Mouse (Mus musculus): ENCODE measurements around the gene Yipf1. TPM values are rescaled to one million over a fixed set of nuclear protein-coding genes. Genes with fewer than 3 reads are reported as not detected.

Yipf1 gene
- polyA plus RNA-seq, 1 experiment from 2014 or later, result 41.1 TPM

GRCm38 (mm10) chr4:107298071-107298606, 16.0 kb upstream of the Yipf1 start:
- no peaks in the 10 kb centered on the region for H3K4me1 ChIP-seq (replicated peaks)
- 73% methylated on average over 8 of the region's 8 CpGs for WGBS

GRCm38 (mm10) chr4:107299779-107300340, 14.3 kb upstream of the Yipf1 start:
- Histone ChIP-seq H3K4me1 (replicated peaks) (no peaks in the 10 kb centered on the region), H3K4me3 (no peak overlapping the region), H3K36me3 (no peaks in the 10 kb centered on the region), H3K27ac (no peak overlapping the region), H3K4me2 (no peak overlapping the region), H3K9ac (no peak overlapping the region), H3K27me3 (no peaks in the 10 kb centered on the region; the same call in 1 of the 2 replicates), H3K9me3 (replicated peaks) (no peaks in the 10 kb centered on the region)
- WGBS, result 83% methylated on average over 7 of the region's 7 CpGs
- no peak for ATAC-seq (replicated peaks; ENCODE audit: insufficient number of reproducible peaks, insufficient read depth, low FRiP score, low read depth)

More at GRCm38 (mm10) chr4:107298071-107298606, 16.0 kb upstream of the Yipf1 start:
- Histone ChIP-seq H3K4me3 (no peak overlapping the region), H3K36me3 (no peaks in the 10 kb centered on the region), H3K4me2 (no peak overlapping the region), H3K9me3 (replicated peaks) (no peaks in the 10 kb centered on the region), H3K27ac (no peak overlapping the region), H3K27me3 (no peaks in the 10 kb centered on the region), H3K9ac (no peak overlapping the region)
- no peak for ATAC-seq (replicated peaks; ENCODE audit: insufficient number of reproducible peaks, insufficient read depth, low FRiP score, low read depth)

GRCm38 (mm10) chr4:107300371-107300770, 13.8 kb upstream of the Yipf1 start:
- H3K4me3 ChIP-seq, result no peak overlapping the region
- no peak overlapping the region for H3K27ac ChIP-seq
- H3K4me2 ChIP-seq, result no peak overlapping the region
- no peak overlapping the region for H3K9ac ChIP-seq
- H3K27me3 ChIP-seq, result no peaks in the 10 kb centered on the region; the same call in 1 of the 2 replicates
- WGBS, result 76% methylated on average over 4 of the region's 4 CpGs
- no peaks in the 10 kb centered on the region for H3K9me3 ChIP-seq (replicated peaks)
- H3K4me1 ChIP-seq (replicated peaks), result peaks cover 2% of the 10 kb centered on the region; the same call in 1 of the 2 replicates
- ATAC-seq (replicated peaks; ENCODE audit: insufficient number of reproducible peaks, insufficient read depth, low FRiP score, low read depth), result no peak
- no peaks in the 10 kb centered on the region for H3K36me3 ChIP-seq

GRCm38 (mm10) chr4:107300902-107301555, 13.1 kb upstream of the Yipf1 start:
- no peak overlapping the region for H3K27ac ChIP-seq
- no peak for ATAC-seq (replicated peaks; ENCODE audit: insufficient number of reproducible peaks, insufficient read depth, low FRiP score, low read depth)
- no peak overlapping the region for H3K4me3 ChIP-seq
- no peaks in the 10 kb centered on the region for H3K9me3 ChIP-seq (replicated peaks)
- no peak overlapping the region for H3K4me2 ChIP-seq
- 83% methylated on average over 1 of the region's 1 CpGs for WGBS
- H3K27me3 ChIP-seq, result no peaks in the 10 kb centered on the region; the same call in 1 of the 2 replicates
- H3K9ac ChIP-seq, result no peak overlapping the region
- H3K4me1 ChIP-seq (replicated peaks), result peaks cover 4% of the 10 kb centered on the region; the same call in 1 of the 2 replicates
- H3K36me3 ChIP-seq, result no peaks in the 10 kb centered on the region

GRCm38 (mm10) chr4:107302221-107302620, 11.9 kb upstream of the Yipf1 start:
- peaks cover 4% of the 10 kb centered on the region; the same call in 1 of the 2 replicates for H3K27me3 ChIP-seq
- no peak overlapping the region for H3K4me3 ChIP-seq
- 85% methylated on average over 9 of the region's 9 CpGs for WGBS
- no peak overlapping the region for H3K4me2 ChIP-seq
- no peaks in the 10 kb centered on the region for H3K9me3 ChIP-seq (replicated peaks)
- peaks cover 4% of the 10 kb centered on the region; the same call in 1 of the 2 replicates for H3K4me1 ChIP-seq (replicated peaks)
- no peak for ATAC-seq (replicated peaks; ENCODE audit: insufficient number of reproducible peaks, insufficient read depth, low FRiP score, low read depth)
- H3K36me3 ChIP-seq, result no peaks in the 10 kb centered on the region
- no peak overlapping the region for H3K27ac ChIP-seq
- H3K9ac ChIP-seq, result no peak overlapping the region

DNA sequence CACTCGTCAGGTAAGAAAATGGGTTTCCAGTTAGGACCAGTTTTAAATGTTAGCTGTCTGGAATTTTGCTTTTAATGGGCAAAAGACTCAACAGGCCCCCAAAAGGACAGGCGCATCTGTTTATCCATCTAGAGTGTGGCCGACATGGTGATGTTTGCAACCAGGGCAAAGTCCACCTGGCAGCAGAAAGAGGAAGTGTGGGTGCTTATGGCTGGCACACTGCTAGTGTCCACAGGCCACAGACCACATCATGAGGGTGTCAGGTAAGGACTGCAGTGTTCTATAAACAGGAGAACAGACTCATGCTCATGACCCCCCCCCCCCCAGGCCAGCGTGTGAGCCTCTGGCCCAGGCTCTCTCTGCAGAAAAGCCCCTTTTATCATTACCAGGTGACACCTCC, 11.3 kb upstream of the Yipf1 start:
- no peaks in the 10 kb centered on the region for H3K36me3 ChIP-seq
- no peaks in the 10 kb centered on the region for H3K9me3 ChIP-seq (replicated peaks)
- H3K4me3 ChIP-seq, result no peak overlapping the region
- 70% methylated on average over 4 of the region's 4 CpGs for WGBS
- H3K27me3 ChIP-seq, result peaks cover 4% of the 10 kb centered on the region; the same call in 1 of the 2 replicates
- H3K9ac ChIP-seq, result no peak overlapping the region
- peaks cover 4% of the 10 kb centered on the region; the same call in 1 of the 2 replicates for H3K4me1 ChIP-seq (replicated peaks)
- H3K27ac ChIP-seq, result no peak overlapping the region
- no peak for ATAC-seq (replicated peaks; ENCODE audit: insufficient number of reproducible peaks, insufficient read depth, low FRiP score, low read depth)
- H3K4me2 ChIP-seq, result no peak overlapping the region

GRCm38 (mm10) chr4:107303531-107303930, 10.6 kb upstream of the Yipf1 start:
- no peak for ATAC-seq (replicated peaks; ENCODE audit: insufficient number of reproducible peaks, insufficient read depth, low FRiP score, low read depth)
- H3K4me3 ChIP-seq, result no peak overlapping the region
- 65% methylated on average over 3 of the region's 3 CpGs for WGBS

DNA sequence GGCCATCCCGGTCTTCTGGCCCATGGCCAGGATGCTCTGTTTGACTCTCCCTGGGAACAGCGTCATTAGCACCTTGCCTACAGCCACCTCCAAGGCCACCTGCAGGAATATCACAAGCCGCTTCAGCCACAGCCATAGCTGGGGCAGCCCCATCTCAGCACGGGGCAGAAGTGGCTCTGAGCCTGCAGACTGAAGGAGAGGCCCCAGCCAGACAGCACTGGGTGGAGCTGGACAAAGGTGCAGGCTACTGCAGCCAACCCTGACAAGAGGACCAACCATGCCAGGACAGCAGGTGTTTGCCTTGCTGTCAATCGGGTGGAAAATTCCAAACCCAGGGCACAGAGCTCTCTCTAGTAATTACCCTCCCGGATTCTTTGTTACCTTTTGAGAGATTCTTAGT, 7.2 kb upstream of the Yipf1 start, which contains the start of gene Dio1:
Gene Dio1, minus strand, starts transcription at position 204 of the 400 bp plus-strand sequence.
- H3K9ac ChIP-seq, result no peak within 1 kb of the TSS
- no peaks in the 10 kb centered on the region for H3K36me3 ChIP-seq
- no peak within 1 kb of the TSS for H3K27ac ChIP-seq
- H3K4me1 ChIP-seq (replicated peaks), result peaks cover 4% of the 10 kb centered on the region; the same call in 1 of the 2 replicates
- H3K4me2 ChIP-seq, result no peak within 1 kb of the TSS
- ATAC-seq (replicated peaks; ENCODE audit: insufficient number of reproducible peaks, insufficient read depth, low FRiP score, low read depth), result no peak
- no peak within 1 kb of the TSS for H3K4me3 ChIP-seq
- 45% methylated on average over 6 of the region's 6 CpGs for WGBS
- H3K9me3 ChIP-seq (replicated peaks), result no peaks in the 10 kb centered on the region
- peaks cover 4% of the 10 kb centered on the region; the same call in 1 of the 2 replicates for H3K27me3 ChIP-seq

More at GRCm38 (mm10) chr4:107303531-107303930, 10.6 kb upstream of the Yipf1 start:
- no peaks in the 10 kb centered on the region for H3K36me3 ChIP-seq
- peaks cover 4% of the 10 kb centered on the region; the same call in 1 of the 2 replicates for H3K27me3 ChIP-seq
- H3K9ac ChIP-seq, result no peak overlapping the region
- H3K4me1 ChIP-seq (replicated peaks), result peaks cover 4% of the 10 kb centered on the region; the same call in 1 of the 2 replicates
- H3K9me3 ChIP-seq (replicated peaks), result no peaks in the 10 kb centered on the region
- H3K4me2 ChIP-seq, result no peak overlapping the region
- no peak overlapping the region for H3K27ac ChIP-seq

- Histone ChIP-seq H3K9ac (peak overlapping the region; percentile 57), H3K4me2 (peak overlapping the region; percentile 84), H3K27ac (no peak overlapping the region), H3K9me3 (replicated peaks) (no peaks in the 10 kb centered on the region), H3K4me3 (peak overlapping the region; percentile 64), H3K27me3 (no peaks in the 10 kb centered on the region), H3K36me3 (0 out of 2 replicates have a peak, but pooled peaks cover 11% of the 10 kb centered on the region), H3K4me1 (replicated peaks) (peaks cover 12% of the 10 kb centered on the region)
- ATAC-seq (replicated peaks; ENCODE audit: insufficient number of reproducible peaks, insufficient read depth, low FRiP score, low read depth), result no peak
- WGBS, result 8% methylated on average over 7 of the region's 7 CpGs
Observed at GRCm38 (mm10) chr4:107314479-107314805, 279 bp downstream of the Yipf1 start.

- no peak overlapping the region for H3K27ac ChIP-seq
- H3K4me1 ChIP-seq (replicated peaks), result peaks cover 8% of the 10 kb centered on the region
- no peaks in the 10 kb centered on the region for H3K27me3 ChIP-seq
- no peak overlapping the region for H3K4me2 ChIP-seq
- no peak overlapping the region for H3K4me3 ChIP-seq
- no peak for ATAC-seq (replicated peaks; ENCODE audit: insufficient number of reproducible peaks, insufficient read depth, low FRiP score, low read depth)
- H3K9me3 ChIP-seq (replicated peaks), result no peaks in the 10 kb centered on the region
- H3K36me3 ChIP-seq, result peaks cover 16% of the 10 kb centered on the region; the same call in 1 of the 2 replicates
- WGBS, result 63% methylated on average over 8 of the region's 8 CpGs
- H3K9ac ChIP-seq, result no peak overlapping the region
Observed at GRCm38 (mm10) chr4:107318646-107319045, 4.5 kb downstream of the Yipf1 start.

GRCm38 (mm10) chr4:107321041-107321440, 6.9 kb downstream of the Yipf1 start:
- peaks cover 30% of the 10 kb centered on the region; the same call in 1 of the 2 replicates for H3K36me3 ChIP-seq
- no peaks in the 10 kb centered on the region for H3K4me1 ChIP-seq (replicated peaks)
- no peak overlapping the region for H3K4me2 ChIP-seq
- H3K27me3 ChIP-seq, result no peaks in the 10 kb centered on the region
- ATAC-seq (replicated peaks; ENCODE audit: insufficient number of reproducible peaks, insufficient read depth, low FRiP score, low read depth), result no peak
- H3K9ac ChIP-seq, result no peak overlapping the region
- H3K4me3 ChIP-seq, result no peak overlapping the region
- no peak overlapping the region for H3K27ac ChIP-seq
- WGBS, result 67% methylated on average over 2 of the region's 2 CpGs
- H3K9me3 ChIP-seq (replicated peaks), result no peaks in the 10 kb centered on the region
